Mouse (Mus musculus) erythroblast, adult 5-6 weeks (primary cell): ENCODE measurements around the gene Dnajb13. TPM values are rescaled to one million over a fixed set of nuclear protein-coding genes. Genes with fewer than 3 reads are reported as not detected.
A peak's percentile ranks its signal among the peaks of the same experiment; 100 is the strongest.

ENCODE experiments used
- ATAC-seq: replicated peaks from 2 replicates; pipeline ENCODE4 v1.8.0; 2016; ENCODE audit warnings: moderate number of reproducible peaks, mild to moderate bottlenecking, moderate TSS enrichment, inconsistent platforms; ENCODE audit not compliant: poor library complexity, low FRiP score, severe bottlenecking
- total RNA-seq, 2 experiments: library from RNA; stranded (forward) in 1 of 2; stranded (reverse) in 1 of 2; fragments of 150-400 nt in 1 of 2; fragments of 200-764, 138-1000 nt in 1 of 2; gene quantifications; 2 replicates each; pipeline versions ENCODE4 v1.2.3 to v1.2.4; 2015 to 2017; ENCODE audit warnings: low replicate concordance in 2 of 2

Gene Dnajb13
- total RNA-seq, 2 experiments from 2014 or later: 2.6 TPM; not detected in 1

- no peak for ATAC-seq
These were observed 5.4 kb upstream of the Dnajb13 start for GRCm38 (mm10) chr7:100520204-100520603.

GRCm38 (mm10) chr7:100511602-100512001, 3.2 kb downstream of the Dnajb13 start:
- ATAC-seq: no peak

GRCm38 (mm10) chr7:100508670-100509069, 6.1 kb downstream of the Dnajb13 start:
- no peak for ATAC-seq

GRCm38 (mm10) chr7:100506494-100506893, 8.3 kb downstream of the Dnajb13 start:
- no peak for ATAC-seq

GRCm38 (mm10) chr7:100504740-100505487, 9.8 kb downstream of the Dnajb13 start:
- no peak for ATAC-seq

GRCm38 (mm10) chr7:100503076-100503475, 11.7 kb downstream of the Dnajb13 start:
- ATAC-seq: peak; percentile 8

- peak; percentile 8 for ATAC-seq
These were observed 12.3 kb downstream of the Dnajb13 start for GRCm38 (mm10) chr7:100502374-100502922.

- 0 out of 2 replicates have a peak, but pooled peaks have one; percentile 0 for ATAC-seq
These were observed 12.9 kb downstream of the Dnajb13 start for GRCm38 (mm10) chr7:100501844-100502373.

GRCm38 (mm10) chr7:100501027-100501843, 13.5 kb downstream of the Dnajb13 start:
- ATAC-seq: peak; percentile 13

GRCm38 (mm10) chr7:100500276-100500977, 14.3 kb downstream of the Dnajb13 start:
- ATAC-seq: peak; percentile 12

GRCm38 (mm10) chr7:100499465-100499864, 15.3 kb downstream of the Dnajb13 start:
- ATAC-seq: no peak

- ATAC-seq: no peak
These were observed 16.8 kb downstream of the Dnajb13 start for GRCm38 (mm10) chr7:100497982-100498381.

- ATAC-seq: no peak
These were observed 17.4 kb downstream of the Dnajb13 start for GRCm38 (mm10) chr7:100497402-100497801.

GRCm38 (mm10) chr7:100496791-100497190, 18.0 kb downstream of the Dnajb13 start:
- ATAC-seq: no peak

- no peak for ATAC-seq
These were observed 18.4 kb downstream of the Dnajb13 start for GRCm38 (mm10) chr7:100496371-100496770.

GRCm38 (mm10) chr7:100495581-100496251, 19.0 kb downstream of the Dnajb13 start:
- peak; percentile 26 for ATAC-seq

- ATAC-seq: no peak
These were observed 19.7 kb downstream of the Dnajb13 start for GRCm38 (mm10) chr7:100495042-100495441.

GRCm38 (mm10) chr7:100494415-100494831, 20.3 kb downstream of the Dnajb13 start:
- ATAC-seq: peak; percentile 24; the same call in 1 of the 2 replicates
